ENCODE assay signal across 7 mouse cellular contexts in the genomic region with DNA sequence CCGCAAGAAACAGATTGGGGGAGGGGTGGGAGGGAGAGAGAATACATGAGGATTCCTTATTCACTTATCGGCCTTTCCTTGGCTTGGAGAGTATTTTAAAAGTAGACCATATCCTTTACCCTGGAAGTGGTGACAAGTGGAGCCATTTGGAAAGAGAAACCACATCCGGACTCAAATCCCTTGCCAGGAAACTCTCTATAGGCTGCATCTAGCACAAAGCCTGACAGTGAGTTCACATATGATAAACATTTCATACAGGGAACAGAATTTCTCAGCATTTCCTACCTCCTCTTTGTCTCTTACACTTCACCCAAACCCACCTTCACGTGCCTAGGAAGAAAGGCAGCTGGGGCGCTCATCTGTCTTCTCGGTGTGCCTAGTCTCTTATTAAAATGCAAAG. TPM values are rescaled to one million over a fixed set of nuclear protein-coding genes. Genes with fewer than 3 reads are reported as not detected.
DNase-seq lines count a peak whose midpoint lies in the region; ATAC-seq lines count a peak whose summit lies in the region.

No protein-coding gene starts in this region.

- H3K9me3 ChIP-seq in limb, embryonic 12.5 days = no peaks in the 10 kb centered on the region
- H3K9me3 ChIP-seq in stomach, embryonic 14.5 days (ENCODE audit: control insufficient read depth, low read depth, low read length) = no peaks in the 10 kb centered on the region

- H3K4me3 ChIP-seq in limb, embryonic 12.5 days (replicated peaks) = peak overlapping the region; percentile 58
- peak overlapping the region; percentile 69 for H3K4me3 ChIP-seq in stomach, embryonic 14.5 days (ENCODE audit: low read depth, low read length)

- peaks cover 14% of the 10 kb centered on the region for H3K4me1 ChIP-seq in limb, embryonic 12.5 days (replicated peaks)
- peaks cover 5% of the 10 kb centered on the region; the same call in 1 of the 2 replicates for H3K4me1 ChIP-seq in stomach, embryonic 14.5 days (ENCODE audit: control insufficient read depth, insufficient read depth, low read length)

- DNase-seq in 3T3-L1 (ENCODE audit: low read depth, low spot score) = peak; percentile 94
- peak; percentile 36 for DNase-seq in CD4-positive helper T cell, adult 2 months (ENCODE audit: low read depth, low spot score)
- DNase-seq in urinary bladder, postnatal 36 days (ENCODE audit: low spot score in 2 of 2) = no peak

- peaks cover 31% of the 10 kb centered on the region for H3K36me3 ChIP-seq in limb, embryonic 12.5 days
- H3K36me3 ChIP-seq in stomach, embryonic 14.5 days (ENCODE audit: control insufficient read depth, insufficient read depth, low read length) = peaks cover 11% of the 10 kb centered on the region; the same call in 1 of the 2 replicates

- no peaks in the 10 kb centered on the region for H3K27me3 ChIP-seq in limb, embryonic 12.5 days
- no peaks in the 10 kb centered on the region for H3K27me3 ChIP-seq in stomach, embryonic 14.5 days (ENCODE audit: control insufficient read depth, insufficient read depth, low read length)

- H3K9ac ChIP-seq in limb, embryonic 12.5 days (replicated peaks) = peak overlapping the region; percentile 87
- H3K9ac ChIP-seq in stomach, embryonic 14.5 days (replicated peaks; ENCODE audit: low read depth, low read length) = peak overlapping the region; percentile 70

- ATAC-seq in erythroblast, adult 5-6 weeks (replicated peaks; ENCODE audit: low FRiP score, poor library complexity, severe bottlenecking) = 0 out of 2 replicates have a peak, but pooled peaks have one; percentile 2
- no peak for ATAC-seq in limb, embryonic 12.5 days (ENCODE audit: insufficient number of reproducible peaks, insufficient read depth, low FRiP score, low TSS enrichment, low read depth)
- no peak for ATAC-seq in stomach, embryonic 14.5 days (ENCODE audit: insufficient number of reproducible peaks, insufficient read depth, low FRiP score, low read depth)
- ATAC-seq in megakaryocyte progenitor cell, adult 5-6 weeks (replicated peaks; ENCODE audit: poor library complexity) = no peak

- WGBS in limb, embryonic 12.5 days = 12% methylated on average over 6 of the region's 6 CpGs
- WGBS in stomach, embryonic 14.5 days = 4% methylated on average over 6 of the region's 6 CpGs

- H3K4me2 ChIP-seq in limb, embryonic 12.5 days = peak overlapping the region; percentile 78
- peak overlapping the region; percentile 71 for H3K4me2 ChIP-seq in stomach, embryonic 14.5 days (replicated peaks; ENCODE audit: low read depth, low read length)

- H3K27ac ChIP-seq in limb, embryonic 12.5 days = peak overlapping the region; percentile 92
- H3K27ac ChIP-seq in stomach, embryonic 14.5 days (ENCODE audit: low read length) = peak overlapping the region; percentile 94

RNA-seq across cellular contexts. Expression of gene Fbf1, which starts 0.7 kb away (rescaled TPM):
- 6.1 and 14.6 TPM in 2 replicates for total RNA-seq in erythroblast, adult 5-6 weeks (2015; ENCODE audit: low replicate concordance)
- total RNA-seq in erythroblast, adult 5-6 weeks (2017; ENCODE audit: low replicate concordance) = 6.0 and 6.7 TPM in 2 replicates
- 54.0 and 60.3 TPM in 2 replicates for polyA plus RNA-seq in limb, embryonic 12.5 days (2016; fragmentation: Nextera tagmentation; extraction: Ambion mirVana)
- 29.3 and 30.2 TPM in 2 replicates for polyA plus RNA-seq in stomach, embryonic 14.5 days (2014; fragmentation: Nextera tagmentation; extraction: Ambion mirVana)
- total RNA-seq in megakaryocyte progenitor cell, adult 5-6 weeks (2015) = 9.6 and 10.0 TPM in 2 replicates
- 14.2 and 23.8 TPM in 2 replicates for total RNA-seq in megakaryocyte progenitor cell, adult 5-6 weeks (2017)

RNA-seq across cellular contexts. Expression of gene Mrpl38, which starts 28.6 kb away (rescaled TPM):
- total RNA-seq in erythroblast, adult 5-6 weeks (2015; ENCODE audit: low replicate concordance) = 10.0 and 19.8 TPM in 2 replicates
- 5.2 and 6.7 TPM in 2 replicates for total RNA-seq in erythroblast, adult 5-6 weeks (2017; ENCODE audit: low replicate concordance)
- 86.9 and 90.8 TPM in 2 replicates for polyA plus RNA-seq in limb, embryonic 12.5 days (2016; fragmentation: Nextera tagmentation; extraction: Ambion mirVana)
- 93.9 and 94.2 TPM in 2 replicates for polyA plus RNA-seq in stomach, embryonic 14.5 days (2014; fragmentation: Nextera tagmentation; extraction: Ambion mirVana)
- 38.2 and 47.0 TPM in 2 replicates for total RNA-seq in megakaryocyte progenitor cell, adult 5-6 weeks (2015)
- total RNA-seq in megakaryocyte progenitor cell, adult 5-6 weeks (2017) = 24.0 and 24.9 TPM in 2 replicates

RNA-seq across cellular contexts. Expression of gene Ten1, which starts 31.4 kb away (rescaled TPM):
- 10.4 and 14.4 TPM in 2 replicates for total RNA-seq in erythroblast, adult 5-6 weeks (2015; ENCODE audit: low replicate concordance)
- 2.7 and 6.4 TPM in 2 replicates for total RNA-seq in erythroblast, adult 5-6 weeks (2017; ENCODE audit: low replicate concordance)
- polyA plus RNA-seq in limb, embryonic 12.5 days (2016; fragmentation: Nextera tagmentation; extraction: Ambion mirVana) = 64.7 and 71.3 TPM in 2 replicates
- polyA plus RNA-seq in stomach, embryonic 14.5 days (2014; fragmentation: Nextera tagmentation; extraction: Ambion mirVana) = 80.9 and 81.3 TPM in 2 replicates
- total RNA-seq in megakaryocyte progenitor cell, adult 5-6 weeks (2015) = 63.8 and 66.9 TPM in 2 replicates
- 21.4 and 41.1 TPM in 2 replicates for total RNA-seq in megakaryocyte progenitor cell, adult 5-6 weeks (2017)

RNA-seq across cellular contexts. Expression of gene Acox1, which starts 31.6 kb away (rescaled TPM):
- total RNA-seq in erythroblast, adult 5-6 weeks (2015; ENCODE audit: low replicate concordance) = 8.3 and 8.6 TPM in 2 replicates
- 11.3 and 12.7 TPM in 2 replicates for total RNA-seq in erythroblast, adult 5-6 weeks (2017; ENCODE audit: low replicate concordance)
- polyA plus RNA-seq in limb, embryonic 12.5 days (2016; fragmentation: Nextera tagmentation; extraction: Ambion mirVana) = 18.1 and 21.2 TPM in 2 replicates
- 29.0 and 29.6 TPM in 2 replicates for polyA plus RNA-seq in stomach, embryonic 14.5 days (2014; fragmentation: Nextera tagmentation; extraction: Ambion mirVana)
- 16.2 and 17.0 TPM in 2 replicates for total RNA-seq in megakaryocyte progenitor cell, adult 5-6 weeks (2015)
- total RNA-seq in megakaryocyte progenitor cell, adult 5-6 weeks (2017) = 15.6 and 15.9 TPM in 2 replicates

RNA-seq across cellular contexts. Expression of gene Trim65, which starts 36.3 kb away (rescaled TPM):
- total RNA-seq in erythroblast, adult 5-6 weeks (2015; ENCODE audit: low replicate concordance) = 0.38 and 2.3 TPM in 2 replicates
- 0.28 and 3.3 TPM in 2 replicates for total RNA-seq in erythroblast, adult 5-6 weeks (2017; ENCODE audit: low replicate concordance)
- polyA plus RNA-seq in limb, embryonic 12.5 days (2016; fragmentation: Nextera tagmentation; extraction: Ambion mirVana) = 2.1 and 3.0 TPM in 2 replicates
- 5.0 and 6.4 TPM in 2 replicates for polyA plus RNA-seq in stomach, embryonic 14.5 days (2014; fragmentation: Nextera tagmentation; extraction: Ambion mirVana)
- 13.8 and 16.2 TPM in 2 replicates for total RNA-seq in megakaryocyte progenitor cell, adult 5-6 weeks (2015)
- total RNA-seq in megakaryocyte progenitor cell, adult 5-6 weeks (2017) = 6.2 and 7.7 TPM in 2 replicates

Comparison
In these comparisons a context has a peak if more than half of its experiments do, and no peak if none do; other contexts are left out.
1. DNase-seq: peak in 3T3-L1 (single experiment) and CD4-positive helper T cell, adult 2 months (single experiment); none in urinary bladder, postnatal 36 days (0 of 2).